Mouse (Mus musculus): ENCODE measurements around the gene Heyl. TPM values are rescaled to one million over a fixed set of nuclear protein-coding genes. Genes with fewer than 3 reads are reported as not detected.
A peak's percentile ranks its signal among the peaks of the same experiment; 100 is the strongest.
"Not testable (repeated sequence)": the region's sequence is repeated elsewhere in the genome, so short reads cannot be mapped to it uniquely, and the experiment has no call there.

Heyl gene
- total and polyA plus RNA-seq, 3 experiments = 0.05 TPM; not detected in 2

- no peak for ATAC-seq (ENCODE audit: extremely low read depth, insufficient number of reproducible peaks, low FRiP score, poor library complexity, severe bottlenecking)
- TF ChIP-seq GATA1 (IDR thresholded peaks at IDR 0.05; ENCODE audit: borderline replicate concordance, low read length) (no peak), CTCF (IDR thresholded peaks at IDR 0.05; ENCODE audit: low read depth, low read length) (no peak), POLR2AphosphoS5 (IDR thresholded peaks at IDR 0.05; ENCODE audit: insufficient replicate concordance, low read depth, low read length) (no peak), GATA2 (IDR thresholded peaks at IDR 0.05; ENCODE audit: borderline replicate concordance, low read depth, low read length) (no peak), TAL1 (conservative IDR thresholded peaks at IDR 0.05; ENCODE audit: low read depth, low read length) (no peak)
- H3K27me3 ChIP-seq (ENCODE audit: insufficient read depth, low read length) = peaks cover 26% of the 10 kb centered on the region
- DNase-seq (ENCODE audit: low spot score) = no peak
- no peaks in the 10 kb centered on the region for H3K4me1 ChIP-seq (ENCODE audit: insufficient read depth, low read depth, low read length)
- H3K9me3 ChIP-seq (replicated peaks) = no peaks in the 10 kb centered on the region
- no peaks in the 10 kb centered on the region for H3K36me3 ChIP-seq (replicated peaks)
- H3K4me3 ChIP-seq (ENCODE audit: low read depth, low read length) = no peak overlapping the region
Observed at GRCm38 (mm10) chr4:123271063-123271462, 37.7 kb downstream of the Heyl start.

GRCm38 (mm10) chr4:123280117-123280516, 46.8 kb downstream of the Heyl start:
- DNase-seq (ENCODE audit: low spot score) = no peak
- no peak overlapping the region for H3K4me3 ChIP-seq (ENCODE audit: low read depth, low read length)
- no peaks in the 10 kb centered on the region for H3K9me3 ChIP-seq (replicated peaks)
- H3K27me3 ChIP-seq (ENCODE audit: insufficient read depth, low read length) = peaks cover 14% of the 10 kb centered on the region
- ATAC-seq (ENCODE audit: extremely low read depth, insufficient number of reproducible peaks, low FRiP score, poor library complexity, severe bottlenecking) = no peak
- TF ChIP-seq CTCF (IDR thresholded peaks at IDR 0.05; ENCODE audit: low read depth, low read length) = no peak
- TF ChIP-seq GATA2 (IDR thresholded peaks at IDR 0.05; ENCODE audit: borderline replicate concordance, low read depth, low read length) = no peak
- no peak for TF ChIP-seq TAL1 (conservative IDR thresholded peaks at IDR 0.05; ENCODE audit: low read depth, low read length)
- no peak for TF ChIP-seq GATA1 (IDR thresholded peaks at IDR 0.05; ENCODE audit: borderline replicate concordance, low read length)
- no peak for TF ChIP-seq POLR2AphosphoS5 (IDR thresholded peaks at IDR 0.05; ENCODE audit: insufficient replicate concordance, low read depth, low read length)
- H3K4me1 ChIP-seq (ENCODE audit: insufficient read depth, low read depth, low read length) = peaks cover 17% of the 10 kb centered on the region
- peaks cover 16% of the 10 kb centered on the region for H3K36me3 ChIP-seq (replicated peaks)

GRCm38 (mm10) chr4:123282500-123282899, 49.1 kb downstream of the Heyl start:
- peaks cover 39% of the 10 kb centered on the region for H3K36me3 ChIP-seq (replicated peaks)
- DNase-seq (ENCODE audit: low spot score) = peak; percentile 95
- H3K27me3 ChIP-seq (ENCODE audit: insufficient read depth, low read length) = peaks cover 4% of the 10 kb centered on the region; the same call in 1 of the 2 replicates
- TF ChIP-seq GATA1 (IDR thresholded peaks at IDR 0.05; ENCODE audit: borderline replicate concordance, low read length) (no peak), CTCF (IDR thresholded peaks at IDR 0.05; ENCODE audit: low read depth, low read length) (peak; percentile 78)
- H3K4me1 ChIP-seq (ENCODE audit: insufficient read depth, low read depth, low read length) = peaks cover 40% of the 10 kb centered on the region
- ATAC-seq (ENCODE audit: extremely low read depth, insufficient number of reproducible peaks, low FRiP score, poor library complexity, severe bottlenecking) = peak; percentile 64
- no peaks in the 10 kb centered on the region for H3K9me3 ChIP-seq (replicated peaks)
- H3K4me3 ChIP-seq (ENCODE audit: low read depth, low read length) = peak overlapping the region; percentile 74

GRCm38 (mm10) chr4:123282915-123283674, 49.7 kb downstream of the Heyl start:
- H3K9me3 ChIP-seq (replicated peaks); H3K27me3 ChIP-seq (ENCODE audit: insufficient read depth, low read length); ATAC-seq (ENCODE audit: extremely low read depth, insufficient number of reproducible peaks, low FRiP score, poor library complexity, severe bottlenecking); DNase-seq (ENCODE audit: low spot score): not testable (repeated sequence)
- peaks cover 45% of the 10 kb centered on the region for H3K36me3 ChIP-seq (replicated peaks)
- peak overlapping the region; percentile 74 for H3K4me3 ChIP-seq (ENCODE audit: low read depth, low read length)
- H3K4me1 ChIP-seq (ENCODE audit: insufficient read depth, low read depth, low read length) = peaks cover 45% of the 10 kb centered on the region

- not testable (repeated sequence) for ATAC-seq (ENCODE audit: extremely low read depth, insufficient number of reproducible peaks, low FRiP score, poor library complexity, severe bottlenecking); DNase-seq (ENCODE audit: low spot score); H3K27me3 ChIP-seq (ENCODE audit: insufficient read depth, low read length); H3K9me3 ChIP-seq (replicated peaks)
- peaks cover 51% of the 10 kb centered on the region for H3K36me3 ChIP-seq (replicated peaks)
- H3K4me1 ChIP-seq (ENCODE audit: insufficient read depth, low read depth, low read length) = peaks cover 50% of the 10 kb centered on the region
- H3K4me3 ChIP-seq (ENCODE audit: low read depth, low read length) = peak overlapping the region; percentile 74
Observed at GRCm38 (mm10) chr4:123283675-123284064, 50.3 kb downstream of the Heyl start.

- no peak for DNase-seq (ENCODE audit: low spot score)
- peaks cover 64% of the 10 kb centered on the region for H3K36me3 ChIP-seq (replicated peaks)
- no peaks in the 10 kb centered on the region for H3K27me3 ChIP-seq (ENCODE audit: insufficient read depth, low read length)
- TF ChIP-seq GATA1 (IDR thresholded peaks at IDR 0.05; ENCODE audit: borderline replicate concordance, low read length) (no peak), CTCF (IDR thresholded peaks at IDR 0.05; ENCODE audit: low read depth, low read length) (no peak), TAL1 (conservative IDR thresholded peaks at IDR 0.05; ENCODE audit: low read depth, low read length) (no peak), GATA2 (IDR thresholded peaks at IDR 0.05; ENCODE audit: borderline replicate concordance, low read depth, low read length) (no peak)
- no peaks in the 10 kb centered on the region for H3K9me3 ChIP-seq (replicated peaks)
- peak overlapping the region; percentile 74 for H3K4me3 ChIP-seq (ENCODE audit: low read depth, low read length)
- no peak for ATAC-seq (ENCODE audit: extremely low read depth, insufficient number of reproducible peaks, low FRiP score, poor library complexity, severe bottlenecking)
- peaks cover 64% of the 10 kb centered on the region for H3K4me1 ChIP-seq (ENCODE audit: insufficient read depth, low read depth, low read length)
Observed at GRCm38 (mm10) chr4:123284731-123285624, 51.6 kb downstream of the Heyl start.

Data from G1E (cell line).